Mouse (Mus musculus) liver, adult 2 months (tissue): ENCODE measurements at regions not wholly inside any gene's neighbourhood (a gene's known extent, or its start where the extent isn't known, plus 50 kb on each side); places are given as distances from the start of the nearest gene placed in this dataset.
"Not testable (repeated sequence)": the region's sequence is repeated elsewhere in the genome, so short reads cannot be mapped to it uniquely, and the experiment has no call there.

ENCODE experiments used
- DNase-seq: peaks from one replicate; pipeline ENCODE4 v3.0.0-alpha.2; 2011; ENCODE audit warnings: low read depth, low spot score; ENCODE audit errors: extremely low read depth
- H3K27ac ChIP-seq: fragments of 200-500 bp; replicated peaks from 2 replicates; pipeline ENCODE4 v1.5.1; 2012; ENCODE audit warnings: low read depth, mild to moderate bottlenecking, control low read depth, inconsistent platforms, low read length; ENCODE audit not compliant: insufficient read depth
- H3K27me3 ChIP-seq: fragments of 200-500 bp; 2 replicates; pipeline ENCODE4 v1.6.1; 2012; ENCODE audit warnings: mild to moderate bottlenecking, moderate library complexity, low read length, inconsistent platforms; ENCODE audit not compliant: control insufficient read depth, insufficient read depth
- H3K36me3 ChIP-seq: fragments of 200-500 bp; 2 replicates; pipeline ENCODE4 v1.6.1; 2012; ENCODE audit warnings: low read length, inconsistent platforms; ENCODE audit not compliant: control insufficient read depth, insufficient read depth
- H3K4me1 ChIP-seq: fragments of 200-500 bp; 2 replicates; pipeline ENCODE4 v1.6.1; 2011; ENCODE audit warnings: low read length; ENCODE audit not compliant: control insufficient read depth, insufficient read depth
- H3K4me3 ChIP-seq: fragments of 200-500 bp; 2 replicates; pipeline ENCODE4 v1.5.1; 2011; ENCODE audit warnings: low read depth, mild to moderate bottlenecking, control low read depth, low read length, moderate library complexity; ENCODE audit not compliant: insufficient read depth
- H3K79me2 ChIP-seq: fragments of 200-500 bp; 2 replicates; pipeline ENCODE4 v1.6.1; 2012; ENCODE audit warnings: inconsistent platforms, mild to moderate bottlenecking, low read length, moderate library complexity; ENCODE audit not compliant: control insufficient read depth, insufficient read depth
- H3K9ac ChIP-seq: fragments of 200-500 bp; 2 replicates; pipeline ENCODE4 v1.6.1; 2012; ENCODE audit warnings: low read depth, mild to moderate bottlenecking, control low read depth, inconsistent platforms, low read length
- CTCF ChIP-seq: fragments of 200-500 bp; IDR thresholded peaks from 2 replicates; pipeline ENCODE4 v1.5.1; 2011; ENCODE audit warnings: low read depth, low read length, control low read depth
- WGBS: fragments of 180-500 bp; shearing (Covaris S2); methylation state at CpG from one replicate; pipeline ENCODE4 v1.1.7; 2018; 5-methylcytosine and 5-hydroxymethylcytosine counted together

DNA sequence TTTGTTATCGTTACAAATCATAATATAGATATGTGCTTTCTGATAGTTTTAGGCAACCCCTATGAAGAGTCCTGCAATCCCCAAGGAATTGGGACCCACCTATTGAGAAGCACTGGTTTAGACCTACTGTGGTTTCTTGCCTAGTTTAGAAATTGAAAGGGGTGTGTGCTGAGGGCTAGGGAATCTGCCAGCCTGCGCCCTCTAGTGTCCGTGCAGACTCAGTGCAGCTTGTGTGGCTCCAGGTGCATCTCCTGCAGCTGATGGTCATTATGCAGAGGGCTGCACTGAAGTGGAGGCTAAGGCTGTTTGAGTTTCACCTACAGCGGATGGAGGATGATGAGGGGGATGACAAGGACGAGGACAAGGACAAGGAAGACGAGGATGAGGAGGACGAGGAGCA is 363.8 kb downstream of the Hpcal1 start:
- not testable (repeated sequence) for H3K9ac ChIP-seq, H3K79me2 ChIP-seq, H3K27ac ChIP-seq, H3K4me3 ChIP-seq, DNase-seq, H3K27me3 ChIP-seq, H3K4me1 ChIP-seq, H3K36me3 ChIP-seq
- peak; percentile 64 for TF ChIP-seq CTCF
- 42% methylated on average over 7 of the region's 7 CpGs for WGBS
